Mouse (Mus musculus): ENCODE measurements at regions not wholly inside any gene's neighbourhood (a gene's known extent, or its start where the extent isn't known, plus 50 kb on each side); places are given as distances from the start of the nearest gene placed in this dataset.

DNA sequence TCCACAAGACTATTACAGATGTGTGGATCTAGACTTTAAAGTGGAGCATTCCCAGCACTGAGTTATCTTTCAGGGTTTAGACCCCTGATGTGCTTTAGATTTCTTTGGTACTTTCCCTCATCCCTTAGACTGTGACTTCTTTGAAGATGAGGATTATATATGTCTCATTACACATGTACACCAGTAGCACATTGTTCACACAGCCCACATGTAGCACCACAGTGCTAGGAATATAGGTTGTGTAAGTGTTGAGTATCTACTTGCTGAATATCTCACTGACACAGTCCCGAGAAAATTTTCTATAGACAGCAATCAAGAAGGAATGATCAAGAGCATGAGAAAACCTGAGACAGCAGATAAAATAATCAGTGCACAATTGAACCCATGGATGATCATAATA lies 243.4 kb upstream of the Brinp1 start:
- Histone ChIP-seq H3K4me2 (replicated peaks) (no peak overlapping the region), H3K36me3 (no peaks in the 10 kb centered on the region), H3K4me1 (no peaks in the 10 kb centered on the region; the same call in 1 of the 2 replicates), H3K27me3 (replicated peaks) (no peaks in the 10 kb centered on the region), H3K9ac (no peak overlapping the region), H3K4me3 (no peak overlapping the region), H3K27ac (no peak overlapping the region), H3K9me3 (no peaks in the 10 kb centered on the region)
- no peak for ATAC-seq (ENCODE audit: low FRiP score, low read depth)
- 91% methylated on average over 1 of the region's 1 CpGs for WGBS

DNA sequence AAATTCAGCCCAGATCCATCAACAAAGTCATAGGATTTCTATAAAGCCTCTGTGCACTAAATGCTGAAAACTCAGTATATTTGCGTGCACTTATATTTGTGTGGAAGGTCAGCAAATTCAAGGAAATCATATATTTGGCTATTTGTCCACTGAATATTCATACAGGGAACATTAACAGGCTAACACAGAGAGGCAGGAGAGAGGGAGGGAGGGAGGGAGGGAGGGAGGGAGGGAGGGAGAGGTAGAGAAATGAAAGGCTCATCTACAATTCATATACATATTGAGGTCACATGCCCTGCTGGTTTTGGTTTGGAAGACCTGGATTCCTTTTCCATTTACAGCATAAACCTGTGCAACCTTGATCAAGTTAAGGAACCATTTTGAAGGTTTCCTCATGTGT lies 241.9 kb upstream of the Brinp1 start:
- WGBS = 91% methylated on average over 1 of the region's 1 CpGs
- no peak overlapping the region for H3K27ac ChIP-seq
- 0 out of 2 replicates have a peak, but pooled peaks have one; percentile 30 for ATAC-seq (ENCODE audit: low FRiP score, low read depth)
- H3K4me1 ChIP-seq = no peaks in the 10 kb centered on the region; the same call in 1 of the 2 replicates
- H3K4me2 ChIP-seq (replicated peaks) = peak overlapping the region; percentile 66
- H3K36me3 ChIP-seq = no peaks in the 10 kb centered on the region
- H3K9ac ChIP-seq = peak overlapping the region; percentile 54; the same call in 1 of the 2 replicates
- peak overlapping the region; percentile 38 for H3K4me3 ChIP-seq
- no peaks in the 10 kb centered on the region for H3K9me3 ChIP-seq
- H3K27me3 ChIP-seq (replicated peaks) = no peaks in the 10 kb centered on the region

DNA sequence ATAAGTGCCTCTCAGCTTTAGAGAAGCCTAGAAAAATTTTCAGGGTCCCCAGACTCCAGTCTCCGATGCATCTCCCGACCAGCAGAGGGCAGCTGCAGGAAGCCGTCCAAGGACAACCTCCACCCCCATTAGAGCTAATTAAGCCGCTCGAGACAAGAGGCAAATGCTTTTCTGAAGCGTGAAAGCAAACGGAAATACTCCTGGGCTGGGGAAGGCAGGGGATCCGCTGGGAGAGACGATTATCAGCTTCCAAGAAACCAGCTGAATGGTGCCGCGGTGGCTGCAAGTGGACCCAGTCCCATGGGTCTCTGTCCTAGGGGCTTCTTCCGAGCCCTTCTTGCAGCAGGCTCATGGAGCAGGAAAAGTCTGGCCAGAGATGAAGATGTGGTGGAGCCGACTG lies 241.4 kb upstream of the Brinp1 start:
- Histone ChIP-seq H3K27me3 (replicated peaks) (no peaks in the 10 kb centered on the region), H3K4me1 (no peaks in the 10 kb centered on the region; the same call in 1 of the 2 replicates), H3K27ac (no peak overlapping the region), H3K4me3 (peak overlapping the region; percentile 38), H3K9ac (peak overlapping the region; percentile 54), H3K9me3 (no peaks in the 10 kb centered on the region), H3K36me3 (no peaks in the 10 kb centered on the region), H3K4me2 (replicated peaks) (peak overlapping the region; percentile 66)
- ATAC-seq (ENCODE audit: low FRiP score, low read depth) = peak; percentile 96
- 2% methylated on average over 13 of the region's 13 CpGs for WGBS

All from neural tube, embryonic 12.5 days (tissue).